In the genomic region with DNA sequence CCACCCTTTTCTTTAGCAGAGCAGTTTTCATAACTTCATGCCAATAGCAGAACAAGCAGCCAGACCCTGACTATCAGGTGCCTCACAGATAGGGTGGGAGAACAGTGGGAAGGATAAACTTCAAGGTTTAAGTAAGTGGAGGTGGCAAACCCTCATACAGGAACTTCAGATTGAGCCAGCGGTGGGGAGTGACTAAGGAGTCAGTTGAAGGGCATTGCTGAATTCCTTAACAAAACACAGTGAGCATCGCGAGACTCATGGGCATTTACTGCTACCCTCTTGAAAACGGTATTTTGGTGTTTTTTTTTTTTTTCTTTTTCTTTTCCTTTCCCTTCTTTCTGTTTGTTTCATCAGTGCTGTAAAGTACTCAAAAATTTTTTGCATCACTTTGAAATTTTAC, we compare ENCODE assay signal across 27 mouse cellular contexts.
"Had no signal": no experiment of that assay in that cellular context is flagged by ENCODE, and none has a peak within 500 bp of the region (broad histone marks: within the 10 kb centered on the region; RNA-seq: fewer than 3 reads in every experiment).

No protein-coding gene starts in this region.

- H3K4me2 ChIP-seq: heart, embryonic 11.5 days; heart, embryonic 13.5 days; heart, embryonic 15.5 days; hindbrain, embryonic 13.5 days; hindbrain, embryonic 15.5 days; kidney, embryonic 15.5 days; limb, embryonic 12.5 days; liver, embryonic 11.5 days; liver, embryonic 13.5 days; liver, embryonic 15.5 days had no signal

- H3K9me3 ChIP-seq: heart, embryonic 13.5 days; heart, embryonic 15.5 days; hindbrain, embryonic 13.5 days; hindbrain, embryonic 15.5 days; kidney, embryonic 15.5 days; limb, embryonic 10.5 days; limb, embryonic 12.5 days; liver, embryonic 13.5 days; liver, embryonic 15.5 days had no signal

- H3K9ac ChIP-seq: heart, embryonic 13.5 days; heart, embryonic 15.5 days; hindbrain, embryonic 13.5 days; hindbrain, embryonic 15.5 days; kidney, embryonic 15.5 days; limb, embryonic 12.5 days; liver, embryonic 13.5 days; liver, embryonic 15.5 days; liver, postnatal 0 days had no signal

- ATAC-seq: hindbrain, postnatal 0 days; intestine, embryonic 16.5 days; liver, postnatal 0 days had no signal

- H3K27ac ChIP-seq: heart, adult 2 months; heart, embryonic 13.5 days; heart, embryonic 15.5 days; hindbrain, embryonic 13.5 days; hindbrain, embryonic 15.5 days; hindbrain, postnatal 0 days; kidney, embryonic 15.5 days; kidney, postnatal 0 days; left cerebral cortex, adult 2 months; limb, embryonic 10.5 days; limb, embryonic 12.5 days; liver, embryonic 13.5 days; liver, embryonic 15.5 days had no signal

- H3K36me3 ChIP-seq: heart, embryonic 13.5 days; heart, embryonic 15.5 days; hindbrain, embryonic 13.5 days; hindbrain, embryonic 15.5 days; kidney, embryonic 15.5 days; limb, embryonic 10.5 days; limb, embryonic 12.5 days; liver, embryonic 13.5 days; liver, embryonic 15.5 days had no signal

- H3K4me1 ChIP-seq: heart, embryonic 15.5 days; kidney, embryonic 15.5 days; limb, embryonic 10.5 days; liver, embryonic 13.5 days; liver, embryonic 15.5 days had no signal

- DNase-seq: gastrocnemius, postnatal 14 days; gastrocnemius, postnatal 36 days; heart, adult 2 months; heart, postnatal 14 days; heart, postnatal 36 days; kidney, adult 11 months; kidney, adult 2 months; kidney, adult 9 months; kidney, postnatal 14 days; kidney, postnatal 36 days; liver; liver, embryonic 13.5 days; liver, postnatal 0 days had no signal

- H3K27me3 ChIP-seq: heart, embryonic 13.5 days; heart, embryonic 15.5 days; hindbrain, embryonic 13.5 days; hindbrain, embryonic 15.5 days; kidney, embryonic 15.5 days; limb, embryonic 12.5 days; liver, embryonic 13.5 days; liver, embryonic 15.5 days had no signal

- H3K4me3 ChIP-seq: heart, adult 2 months; heart, embryonic 13.5 days; heart, embryonic 15.5 days; hindbrain, embryonic 13.5 days; hindbrain, embryonic 15.5 days; kidney, embryonic 15.5 days; left cerebral cortex, adult 2 months; limb, embryonic 10.5 days; limb, embryonic 12.5 days; liver, embryonic 13.5 days; liver, embryonic 15.5 days had no signal
